Mouse (Mus musculus) gastrocnemius, postnatal 14 days (tissue): ENCODE results near the gene Nsun5. TPM values are rescaled to one million over a fixed set of nuclear protein-coding genes. Genes with fewer than 3 reads are reported as not detected.

Experiments
- microRNA-seq, 2 experiments: library from miRNA; unstranded; fragments of <30 nt; microRNA quantifications; one replicate each; pipeline ENCODE4 v1.2.0; 2021
- total RNA-seq, 2 experiments: library from RNA; stranded (reverse); gene quantifications; 2 replicates each; pipeline ENCODE4 v1.2.3; 2021

The Nsun5 gene
- total RNA-seq, 2 experiments from 2014 or later = 5.2 to 8.1 TPM

Small RNA genes within 50 kb of the gene (microRNA-seq; reads per million reads assigned to microRNA genes)
- gene Mir7033 = 0.32 to 0.50 reads per million in 2 experiments

Other genes with a start within 250 kb of the Nsun5 start
- 10 to 100 TPM; 11.9 to 13.3 TPM for gene Tbl2, start 220.3 kb upstream of the Nsun5 start, total RNA-seq
- 10 to 100 TPM; 24.7 to 25.3 TPM for gene Bcl7b, start 201.7 kb upstream of the Nsun5 start, total RNA-seq
- gene Baz1b, start 182.7 kb upstream of the Nsun5 start, total RNA-seq = 10 to 100 TPM; 24.1 to 24.8 TPM
- 10 to 100 TPM in 1 of 2 experiments, 1 to 10 TPM in 1; 9.9 to 12.1 TPM for gene Fzd9, start 118.7 kb upstream of the Nsun5 start, total RNA-seq
- gene Fkbp6, start 19.9 kb upstream of the Nsun5 start, total RNA-seq = not detected
- gene Trim50, start 16.7 kb upstream of the Nsun5 start, total RNA-seq = not detected
- 1 to 10 TPM; 7.8 to 9.3 TPM for gene Pom121, start 24.6 kb downstream of the Nsun5 start, total RNA-seq
- gene Hip1, start 175.2 kb downstream of the Nsun5 start, total RNA-seq = 10 to 100 TPM; 54.1 to 58.9 TPM
- gene Ccl26, start 193.6 kb downstream of the Nsun5 start, total RNA-seq = not detected
- 1 to 10 TPM; 1.1 to 1.7 TPM for gene Ccl24, start 203.1 kb downstream of the Nsun5 start, total RNA-seq